Mouse (Mus musculus) gastrocnemius, adult 2 months (tissue): ENCODE measurements at regions not wholly inside any gene's neighbourhood (a gene's known extent, or its start where the extent isn't known, plus 50 kb on each side); places are given as distances from the start of the nearest gene placed in this dataset.

Experiments used
- DNase-seq: peaks from one replicate; pipeline ENCODE4 v3.0.0; 2022
- H3K27ac ChIP-seq: fragments of 200-600 bp; 2 replicates; pipeline ENCODE4 v1.8.1; 2022; ENCODE audit warnings: mild to moderate bottlenecking
- H3K4me3 ChIP-seq: fragments of 200-600 bp; 2 replicates; pipeline ENCODE4 v1.8.1; 2022; ENCODE audit warnings: mild to moderate bottlenecking, moderate library complexity
- CTCF ChIP-seq: fragments of 200-600 bp; IDR thresholded peaks from 2 replicates; pipeline ENCODE4 v1.8.1; 2022; ENCODE audit warnings: antibody characterized with exemption, mild to moderate bottlenecking, moderate library complexity
- intact Hi-C: fragments of 180-260 bp; cut with DNase I; formaldehyde crosslinking; loops from one replicate; pipeline ENCODE4 v1.15.1; 2025

- no peak for DNase-seq
- no peak overlapping the region for H3K27ac ChIP-seq
- no peak overlapping the region for H3K4me3 ChIP-seq
- TF ChIP-seq CTCF: no peak
- intact Hi-C loops: no loop called here
Observed at GRCm38 (mm10) chr10:67694751-67695150, 146.0 kb upstream of the Ado start.

GRCm38 (mm10) chr10:67693586-67693985, 144.8 kb upstream of the Ado start:
- TF ChIP-seq CTCF: no peak
- H3K27ac ChIP-seq: no peak overlapping the region
- intact Hi-C loops: no loop called here
- H3K4me3 ChIP-seq: no peak overlapping the region
- DNase-seq: no peak

- no peak overlapping the region for H3K27ac ChIP-seq
- intact Hi-C loops: no loop called here
- no peak for TF ChIP-seq CTCF
- H3K4me3 ChIP-seq: no peak overlapping the region
- DNase-seq: no peak
Observed at GRCm38 (mm10) chr10:67689944-67690670, 141.4 kb upstream of the Ado start.

- no peak overlapping the region for H3K4me3 ChIP-seq
- no peak for TF ChIP-seq CTCF
- intact Hi-C loops: no loop called here
- no peak overlapping the region for H3K27ac ChIP-seq
- DNase-seq: no peak
Observed at GRCm38 (mm10) chr10:67679382-67679781, 130.6 kb upstream of the Ado start.

- no peak for TF ChIP-seq CTCF
- Histone ChIP-seq H3K27ac (no peak overlapping the region), H3K4me3 (no peak overlapping the region)
- intact Hi-C loops: no loop called here
- DNase-seq: no peak
Observed at GRCm38 (mm10) chr10:67673450-67673849, 124.7 kb upstream of the Ado start.

- intact Hi-C loops: no loop called here
- no peak for TF ChIP-seq CTCF
- DNase-seq: no peak
- Histone ChIP-seq H3K27ac (no peak overlapping the region), H3K4me3 (no peak overlapping the region)
Observed at GRCm38 (mm10) chr10:67672281-67672680, 123.5 kb upstream of the Ado start.

- no peak for DNase-seq
- Histone ChIP-seq H3K27ac (no peak overlapping the region), H3K4me3 (no peak overlapping the region)
- TF ChIP-seq CTCF: no peak
- intact Hi-C loops: no loop called here
Observed at GRCm38 (mm10) chr10:67669066-67669465, 120.3 kb upstream of the Ado start.

GRCm38 (mm10) chr10:67663028-67663427, 114.3 kb upstream of the Ado start:
- no peak for DNase-seq
- Histone ChIP-seq H3K4me3 (no peak overlapping the region), H3K27ac (no peak overlapping the region)
- intact Hi-C loops: no loop called here
- TF ChIP-seq CTCF: no peak

- Histone ChIP-seq H3K27ac (no peak overlapping the region), H3K4me3 (no peak overlapping the region)
- no peak for TF ChIP-seq CTCF
- DNase-seq: no peak
- intact Hi-C loops: no loop called here
Observed at GRCm38 (mm10) chr10:67661666-67662065, 112.9 kb upstream of the Ado start.

- intact Hi-C loops: no loop called here
- TF ChIP-seq CTCF: no peak
- no peak for DNase-seq
- Histone ChIP-seq H3K4me3 (no peak overlapping the region), H3K27ac (no peak overlapping the region)
Observed at GRCm38 (mm10) chr10:67658005-67658545, 109.3 kb upstream of the Ado start.

- DNase-seq: no peak
- no peak for TF ChIP-seq CTCF
- Histone ChIP-seq H3K4me3 (no peak overlapping the region), H3K27ac (no peak overlapping the region)
- intact Hi-C loops: no loop called here
Observed at GRCm38 (mm10) chr10:67657305-67657704, 108.5 kb upstream of the Ado start.

GRCm38 (mm10) chr10:67654518-67654917, 105.8 kb upstream of the Ado start:
- intact Hi-C loops: no loop called here
- no peak overlapping the region for H3K4me3 ChIP-seq
- no peak for TF ChIP-seq CTCF
- H3K27ac ChIP-seq: no peak overlapping the region
- no peak for DNase-seq

- Histone ChIP-seq H3K27ac (no peak overlapping the region), H3K4me3 (no peak overlapping the region)
- DNase-seq: no peak
- no peak for TF ChIP-seq CTCF
- intact Hi-C loops: no loop called here
Observed at GRCm38 (mm10) chr10:67652300-67652699, 103.5 kb upstream of the Ado start.

GRCm38 (mm10) chr10:67651386-67651785, 102.6 kb upstream of the Ado start:
- DNase-seq: no peak
- Histone ChIP-seq H3K27ac (no peak overlapping the region), H3K4me3 (no peak overlapping the region)
- TF ChIP-seq CTCF: no peak
- intact Hi-C loops: no loop called here
